Mouse (Mus musculus): ENCODE results near the gene Gm7138.
"Not testable (repeated sequence)": the region's sequence is repeated elsewhere in the genome, so short reads cannot be mapped to it uniquely, and the experiment has no call there.

Gene Gm7138

DNA sequence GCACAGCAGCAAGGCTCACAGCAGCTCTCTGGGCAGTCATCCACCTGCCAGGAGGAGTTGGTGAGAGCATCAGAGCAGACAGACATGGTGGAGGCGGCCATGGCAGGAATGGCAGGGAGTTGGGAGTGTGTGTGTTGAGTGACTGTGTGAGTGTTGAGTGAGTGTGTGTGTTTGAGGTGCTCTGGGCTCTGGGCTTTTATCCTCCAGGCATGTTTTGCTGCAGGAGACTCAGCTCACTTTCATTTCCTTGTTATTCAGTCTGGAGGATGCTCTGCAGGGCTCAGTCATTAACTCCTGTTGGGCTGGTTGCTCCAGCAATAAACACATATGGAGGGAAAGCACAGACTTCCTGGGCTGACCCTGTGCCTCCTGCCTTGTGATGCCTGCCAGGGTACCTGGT is at the start of gene Gm7138:
Gm7138 (minus strand) TSS at position 101 of the 400 bp plus-strand sequence.
- not testable (repeated sequence) for DNase-seq (ENCODE audit: low spot score in 2 of 2)

DNA sequence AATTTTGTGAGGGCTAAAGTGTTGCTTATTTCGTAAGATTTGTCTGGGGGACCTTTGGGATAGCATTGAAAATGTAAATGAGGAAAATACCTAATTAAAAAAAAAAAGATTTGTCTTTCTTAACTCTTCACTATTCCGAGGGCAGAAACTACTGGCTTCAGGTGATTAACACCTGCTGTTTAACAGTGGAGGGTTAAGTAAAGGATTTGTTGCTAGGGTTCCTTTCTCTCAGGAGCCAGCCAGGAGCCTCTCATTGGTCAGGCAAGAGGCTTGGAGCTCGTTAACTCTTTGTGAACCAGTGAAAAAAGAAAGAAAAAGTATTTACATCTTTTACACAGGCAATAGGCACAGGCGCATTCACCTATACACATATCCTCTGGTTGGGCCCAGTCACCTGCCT is 42.5 kb upstream of the Gm7138 start:
- DNase-seq (ENCODE audit: low spot score in 2 of 2), result no peak

DNA sequence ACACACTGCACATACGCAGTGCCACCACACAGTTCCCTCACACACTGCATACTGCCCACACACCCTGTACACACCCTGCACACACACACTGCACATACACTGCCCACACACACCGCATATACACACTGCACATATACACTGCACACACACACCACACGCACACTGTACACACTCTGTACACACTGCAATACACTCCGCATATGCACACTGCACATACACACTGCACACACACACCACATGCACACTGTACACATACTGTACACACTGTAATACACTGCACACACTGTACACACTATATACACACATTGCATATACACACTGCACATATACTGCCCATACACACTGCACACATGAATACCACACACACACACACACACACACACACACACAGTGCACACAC is 41.8 kb upstream of the Gm7138 start:
- no peak for DNase-seq (ENCODE audit: low spot score in 2 of 2)

DNA sequence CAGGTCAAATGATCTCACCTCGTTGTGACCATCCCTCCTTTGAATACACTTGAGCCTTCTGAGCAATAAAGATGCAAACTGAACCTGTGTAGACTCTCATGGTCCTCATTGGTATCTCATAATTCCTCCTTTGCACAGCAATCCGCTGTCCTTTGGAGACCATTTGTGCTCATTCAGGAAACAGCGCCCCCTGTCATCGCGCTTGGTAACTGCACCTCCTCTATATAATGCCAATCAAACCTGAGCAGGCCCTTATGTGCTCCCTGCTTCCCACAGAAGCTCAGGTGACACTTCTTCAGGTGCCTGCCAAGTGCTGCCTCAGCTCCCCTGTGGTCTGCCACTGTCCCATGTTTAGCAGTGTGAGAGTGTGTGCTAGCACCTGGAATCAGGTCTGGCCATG is 38.8 kb upstream of the Gm7138 start:
- no peak for DNase-seq (ENCODE audit: low spot score in 2 of 2)

DNA sequence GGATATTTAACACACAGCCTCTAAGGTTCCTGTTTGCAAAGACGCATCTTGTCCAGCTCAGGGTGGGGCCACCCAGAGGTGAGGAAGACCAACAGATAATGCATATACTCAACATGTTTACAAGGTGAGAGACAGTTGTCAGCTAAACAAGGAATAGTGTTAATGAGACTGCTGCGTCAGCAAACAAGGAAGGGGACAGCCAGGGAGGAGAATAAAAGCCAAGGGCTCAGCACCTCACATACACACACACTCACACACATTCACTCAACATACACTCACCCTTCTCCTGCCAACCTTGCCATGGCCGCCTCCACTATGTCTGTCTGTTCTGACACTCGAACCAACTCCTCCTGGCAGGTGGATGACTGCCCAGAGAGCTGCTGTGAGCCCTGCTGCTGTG is 37.6 kb upstream of the Gm7138 start, which contains the start of gene Gm2696:
Gm2696 (plus strand) TSS at position 301 of the 400 bp plus-strand sequence.
- DNase-seq (ENCODE audit: low spot score in 2 of 2), result no peak

DNA sequence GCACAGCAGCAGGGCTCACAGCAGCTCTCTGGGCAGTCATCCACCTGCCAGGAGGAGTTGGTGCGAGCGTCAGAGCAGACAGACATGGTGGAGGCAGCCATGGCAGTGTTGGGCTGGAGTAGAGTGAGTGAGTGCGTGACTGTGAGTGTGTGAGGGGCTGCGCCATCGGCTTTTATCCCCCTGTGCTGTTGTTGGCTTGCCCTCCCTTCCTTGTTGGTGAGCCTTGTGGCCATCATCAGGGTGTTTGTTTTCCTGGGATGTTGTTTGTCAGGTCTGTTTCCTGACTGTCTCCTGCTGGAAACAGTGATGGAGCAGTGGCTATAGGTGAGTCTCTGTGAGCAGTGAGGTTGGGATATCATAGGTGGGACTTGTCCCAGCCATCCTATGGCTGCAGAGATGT is 35.0 kb upstream of the Gm7138 start, which contains the start of gene Gm9507:
Gm9507 (minus strand) TSS at position 101 of the 400 bp plus-strand sequence.
- DNase-seq (ENCODE audit: low spot score in 2 of 2), result no peak

DNA sequence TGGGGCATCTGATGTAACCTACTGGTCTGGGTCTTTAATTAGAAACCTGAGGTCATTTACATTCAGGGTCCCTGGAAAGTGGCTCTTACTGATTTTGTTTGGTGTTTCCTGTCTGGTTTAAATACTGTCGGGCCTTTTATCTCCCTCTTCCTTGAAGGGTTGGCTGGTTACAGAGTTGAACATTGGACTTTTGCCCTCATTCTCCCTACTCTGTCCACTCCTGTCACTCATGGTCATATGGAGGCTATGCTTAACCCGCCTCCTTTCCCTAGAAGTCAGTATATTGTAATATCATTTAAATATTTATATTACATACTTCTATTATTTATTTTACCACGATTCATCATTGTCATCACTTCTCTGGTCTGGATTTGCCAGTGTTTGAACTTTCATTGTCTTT is 27.4 kb upstream of the Gm7138 start:
- no peak for DNase-seq (ENCODE audit: low spot score in 2 of 2)

DNA sequence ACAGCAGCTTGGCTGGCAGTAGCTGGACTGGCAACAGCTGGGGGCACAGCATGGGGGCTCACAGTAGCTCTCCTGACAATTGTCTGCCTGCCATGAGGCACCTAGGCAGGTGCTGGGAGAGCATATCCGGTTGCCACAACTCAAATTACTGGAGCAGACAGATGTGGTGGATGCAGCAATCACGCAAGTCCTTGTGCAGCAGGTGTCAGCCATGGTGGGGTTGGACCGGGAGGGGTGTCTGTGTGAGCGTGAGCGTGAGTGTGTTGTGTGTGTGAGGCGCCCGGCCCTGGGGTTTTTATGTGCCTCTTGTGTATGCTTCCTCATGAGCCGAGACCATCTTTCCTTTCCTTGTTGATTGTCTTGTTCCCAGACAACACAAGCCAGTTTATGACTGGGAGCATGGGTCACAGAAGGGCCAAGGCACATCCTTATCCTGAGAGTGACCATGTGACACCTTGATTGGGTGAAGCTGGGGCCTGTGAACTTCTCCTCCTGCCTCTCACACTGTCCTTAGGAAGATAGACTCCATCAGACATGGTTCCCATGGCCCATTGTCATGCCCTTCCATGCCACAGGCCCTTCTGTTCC is 22.3 kb upstream of the Gm7138 start, which contains the start of gene Gm19668:
Gm19668 (minus strand) TSS at position 213 of the 588 bp plus-strand sequence.
- DNase-seq (ENCODE audit: low spot score in 2 of 2), result no peak

DNA sequence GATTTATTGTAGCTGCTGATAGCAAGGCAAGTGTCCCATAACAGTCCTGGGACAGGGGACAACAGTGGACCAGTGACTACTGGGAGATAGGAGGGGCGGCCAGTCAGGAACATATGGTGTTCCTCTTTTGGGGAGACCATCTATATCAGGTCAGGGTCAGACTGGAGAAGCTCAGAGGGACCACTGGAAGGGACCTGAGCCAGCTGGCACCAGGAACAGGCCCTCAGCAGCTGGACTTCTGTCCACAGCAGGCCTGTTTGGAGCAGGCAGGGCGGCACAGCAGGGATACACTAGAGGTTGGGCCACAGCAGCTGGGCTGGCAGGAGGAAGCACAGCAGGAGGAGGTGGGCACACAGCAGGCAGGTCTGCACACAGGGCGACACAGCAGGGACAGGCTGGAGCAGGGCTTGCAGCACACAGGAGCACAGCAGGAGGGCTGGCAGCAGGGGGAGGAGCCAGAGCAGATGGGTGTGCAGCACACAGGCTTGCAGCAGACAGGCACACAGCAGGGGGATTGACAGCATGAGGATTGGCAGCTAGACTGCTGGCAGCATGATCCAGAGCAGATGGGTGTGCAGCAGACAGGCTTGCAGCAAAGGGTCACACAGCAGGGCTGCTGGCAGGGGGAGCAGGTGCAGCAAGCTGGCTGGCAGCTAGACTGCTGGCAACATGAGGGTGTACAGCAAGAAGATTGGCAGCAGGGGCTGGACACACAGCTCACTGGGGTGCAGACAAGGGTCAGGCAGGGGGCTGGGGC is 21.6 kb upstream of the Gm7138 start:
- DNase-seq (ENCODE audit: low spot score in 2 of 2), result not testable (repeated sequence)

DNA sequence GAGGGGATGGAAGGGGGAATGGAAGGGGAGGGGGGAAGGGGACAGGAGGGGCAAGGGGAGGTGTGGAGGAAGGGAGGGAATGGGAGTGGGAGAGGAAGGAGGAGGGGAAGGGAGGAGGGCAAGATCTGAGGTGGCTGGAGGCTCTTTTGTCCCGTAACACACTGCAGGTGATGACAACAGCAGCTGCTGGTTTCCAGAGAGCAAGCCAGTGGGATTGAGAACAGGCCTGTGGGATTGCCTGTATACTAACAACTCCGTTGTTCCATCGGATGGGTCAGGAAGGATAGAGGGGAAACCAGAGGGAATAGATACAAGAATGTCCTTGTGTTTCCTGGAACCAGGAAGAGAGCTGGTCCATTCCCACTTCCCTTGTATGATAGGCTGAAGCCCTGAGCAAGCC is 20.9 kb upstream of the Gm7138 start:
- no peak for DNase-seq (ENCODE audit: low spot score in 2 of 2)

DNA sequence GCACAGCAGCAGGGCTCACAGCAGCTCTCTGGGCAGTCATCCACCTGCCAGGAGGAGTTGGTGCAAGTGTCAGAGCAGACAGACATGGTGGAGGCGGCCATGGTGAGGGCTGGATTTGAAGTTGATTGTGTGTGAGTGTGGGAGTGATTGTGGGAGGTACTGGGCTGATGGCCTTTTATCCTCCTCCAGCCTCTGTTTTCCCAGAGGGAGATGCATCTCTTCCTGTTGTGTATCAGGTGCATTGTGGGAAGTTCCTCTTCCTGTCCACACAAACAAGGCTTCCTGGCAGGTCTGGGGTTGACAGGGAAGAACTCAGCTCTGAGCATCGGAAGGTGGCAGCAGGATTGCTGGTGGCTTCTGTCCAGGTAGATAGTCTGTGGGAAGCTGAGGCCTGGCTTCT is 18.2 kb upstream of the Gm7138 start, which contains the start of gene Gm9639:
Gm9639 (minus strand) TSS at position 101 of the 400 bp plus-strand sequence.
- DNase-seq (ENCODE audit: low spot score in 2 of 2), result no peak

DNA sequence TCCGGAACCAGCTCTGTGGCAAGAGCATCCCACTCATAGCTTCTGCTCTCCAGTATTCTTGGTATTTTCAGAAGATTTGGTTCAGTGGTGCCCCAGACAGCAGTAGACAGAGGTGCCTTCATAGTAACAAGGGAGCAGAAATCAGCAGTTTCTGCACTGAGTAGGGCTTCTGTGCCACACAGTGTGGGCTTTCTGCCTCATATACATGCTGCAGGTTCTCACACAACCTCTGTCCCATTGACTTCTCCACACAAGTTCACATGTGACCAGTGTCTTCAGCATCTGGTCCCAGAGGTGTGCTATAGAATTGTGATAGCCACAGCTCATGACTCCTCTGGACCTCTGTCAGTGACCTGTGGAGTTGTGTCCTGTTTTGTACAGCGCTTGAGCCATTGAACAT is 11.9 kb upstream of the Gm7138 start:
- no peak for DNase-seq (ENCODE audit: low spot score in 2 of 2)

DNA sequence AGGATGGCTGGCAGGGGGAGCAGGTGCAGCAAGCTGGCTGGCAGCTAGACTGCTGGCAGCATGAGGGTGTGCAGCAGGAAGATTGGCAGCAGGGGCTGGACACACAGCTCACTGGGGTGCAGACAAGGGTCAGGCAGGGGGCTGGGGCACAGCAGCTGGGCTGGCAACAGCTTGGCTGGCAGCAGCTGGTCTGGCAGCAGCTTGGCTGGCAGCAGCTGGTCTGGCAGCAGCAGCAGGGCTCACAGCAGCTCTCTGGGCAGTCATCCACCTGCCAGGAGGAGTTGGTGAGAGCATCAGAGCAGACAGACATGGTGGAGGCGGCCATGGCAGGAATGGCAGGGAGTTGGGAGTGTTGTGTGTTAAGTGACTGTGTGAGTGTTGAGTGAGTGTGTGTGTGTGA is 11.1 kb upstream of the Gm7138 start, which contains the start of gene Gm7137:
Gm7137 (minus strand) TSS at position 325 of the 400 bp plus-strand sequence.
- DNase-seq (ENCODE audit: low spot score in 2 of 2), result not testable (repeated sequence)

DNA sequence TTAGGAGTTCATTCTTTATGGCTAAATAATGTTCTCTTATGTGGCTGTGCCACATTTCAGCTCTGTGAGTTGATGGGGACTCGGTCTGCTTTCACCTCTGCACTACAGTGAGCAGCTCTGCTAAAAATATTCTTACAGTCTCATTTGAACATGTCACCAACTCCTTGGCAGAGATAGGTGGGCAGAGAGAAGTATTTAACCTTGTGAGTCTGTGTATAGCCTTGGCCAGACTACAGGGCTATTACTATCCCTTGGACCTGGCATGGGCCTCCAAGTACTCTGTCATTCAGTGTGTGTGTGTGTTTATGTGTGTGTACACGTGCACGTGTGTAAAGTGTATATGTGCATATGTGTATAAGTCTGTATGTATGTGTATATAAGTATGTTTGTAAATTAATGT is 6.7 kb upstream of the Gm7138 start:
- DNase-seq (ENCODE audit: low spot score in 2 of 2), result not testable (repeated sequence)

DNA sequence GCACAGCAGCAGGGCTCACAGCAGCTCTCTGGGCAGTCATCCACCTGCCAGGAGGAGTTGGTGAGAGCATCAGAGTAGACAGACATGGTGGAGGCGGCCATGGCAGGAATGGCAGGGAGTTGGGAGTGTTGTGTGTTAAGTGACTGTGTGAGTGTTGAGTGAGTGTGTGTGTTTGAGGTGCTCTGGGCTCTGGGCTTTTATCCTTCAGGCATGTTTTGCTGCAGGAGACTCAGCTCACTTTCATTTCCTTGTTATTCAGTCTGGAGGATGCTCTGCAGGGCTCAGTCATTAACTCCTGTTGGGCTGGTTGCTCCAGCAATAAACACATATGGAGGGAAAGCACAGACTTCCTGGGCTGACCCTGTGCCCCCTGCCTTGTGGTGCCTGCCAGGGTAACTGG is 5.7 kb upstream of the Gm7138 start, which contains the start of gene Gm3250:
Gm3250 (minus strand) TSS at position 101 of the 400 bp plus-strand sequence.
- DNase-seq (ENCODE audit: low spot score in 2 of 2), result not testable (repeated sequence)

DNA sequence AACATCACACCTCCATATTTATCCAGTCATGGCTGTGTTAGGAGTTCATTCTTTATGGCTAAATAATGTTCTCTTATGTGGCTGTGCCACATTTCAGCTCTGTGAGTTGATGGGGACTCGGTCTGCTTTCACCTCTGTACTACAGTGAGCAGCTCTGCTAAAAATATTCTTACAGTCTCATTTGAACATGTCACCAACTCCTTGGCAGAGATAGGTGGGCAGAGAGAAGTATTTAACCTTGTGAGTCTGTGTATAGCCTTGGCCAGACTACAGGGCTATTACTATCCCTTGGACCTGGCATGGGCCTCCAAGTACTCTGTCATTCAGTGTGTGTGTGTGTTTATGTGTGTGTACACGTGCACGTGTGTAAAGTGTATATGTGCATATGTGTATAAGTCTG is 4.6 kb downstream of the Gm7138 start:
- DNase-seq (ENCODE audit: low spot score in 2 of 2), result not testable (repeated sequence)

DNA sequence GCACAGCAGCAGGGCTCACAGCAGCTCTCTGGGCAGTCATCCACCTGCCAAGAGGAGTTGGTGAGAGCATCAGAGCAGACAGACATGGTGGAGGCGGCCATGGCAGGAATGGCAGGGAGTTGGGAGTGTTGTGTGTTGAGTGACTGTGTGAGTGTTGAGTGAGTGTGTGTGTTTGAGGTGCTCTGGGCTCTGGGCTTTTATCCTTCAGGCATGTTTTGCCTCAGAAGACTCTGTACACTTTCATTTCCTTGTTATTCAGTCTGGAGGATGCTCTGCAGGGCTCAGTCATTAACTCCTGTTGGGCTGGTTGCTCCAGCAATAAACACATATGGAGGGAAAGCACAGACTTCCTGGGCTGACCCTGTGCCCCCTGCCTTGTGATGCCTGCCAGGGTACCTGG is 5.5 kb downstream of the Gm7138 start, which contains the start of gene Gm3238:
Gm3238 (minus strand) TSS at position 101 of the 400 bp plus-strand sequence.
- DNase-seq (ENCODE audit: low spot score in 2 of 2), result not testable (repeated sequence)

DNA sequence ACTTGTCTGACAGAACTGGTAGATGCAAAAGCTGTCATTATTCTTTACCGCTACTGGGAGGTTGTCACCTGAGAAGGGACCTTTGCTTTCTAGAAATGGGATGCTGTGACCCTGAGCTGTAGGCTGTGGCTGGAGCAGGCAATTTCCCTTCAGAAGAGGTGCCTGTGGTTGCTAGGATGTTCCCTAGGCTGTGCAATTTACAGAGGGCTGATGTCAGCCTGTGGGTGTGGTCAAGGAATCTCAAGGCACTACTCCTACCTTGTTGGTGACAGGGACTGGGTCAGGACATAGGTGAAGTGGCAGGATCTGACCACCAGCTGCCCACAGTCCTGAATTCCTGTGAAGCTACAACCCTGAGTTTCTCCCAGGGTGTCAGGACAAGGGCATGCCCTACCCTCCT is 7.0 kb downstream of the Gm7138 start:
- no peak for DNase-seq (ENCODE audit: low spot score in 2 of 2)

DNA sequence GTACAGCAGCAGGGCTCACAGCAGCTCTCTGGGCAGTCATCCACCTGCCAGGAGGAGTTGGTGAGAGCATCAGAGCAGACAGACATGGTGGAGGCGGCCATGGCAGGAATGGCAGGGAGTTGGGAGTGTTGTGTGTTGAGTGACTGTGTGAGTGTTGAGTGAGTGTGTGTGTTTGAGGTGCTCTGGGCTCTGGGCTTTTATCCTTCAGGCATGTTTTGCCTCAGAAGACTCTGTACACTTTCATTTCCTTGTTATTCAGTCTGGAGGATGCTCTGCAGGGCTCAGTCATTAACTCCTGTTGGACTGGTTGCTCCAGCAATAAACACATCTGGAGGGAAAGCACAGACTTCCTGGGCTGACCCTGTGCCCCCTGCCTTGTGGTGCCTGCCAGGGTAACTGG is 17.2 kb downstream of the Gm7138 start, which contains the start of gene Gm3233:
Gm3233 (minus strand) TSS at position 101 of the 400 bp plus-strand sequence.
- DNase-seq (ENCODE audit: low spot score in 2 of 2), result not testable (repeated sequence)

DNA sequence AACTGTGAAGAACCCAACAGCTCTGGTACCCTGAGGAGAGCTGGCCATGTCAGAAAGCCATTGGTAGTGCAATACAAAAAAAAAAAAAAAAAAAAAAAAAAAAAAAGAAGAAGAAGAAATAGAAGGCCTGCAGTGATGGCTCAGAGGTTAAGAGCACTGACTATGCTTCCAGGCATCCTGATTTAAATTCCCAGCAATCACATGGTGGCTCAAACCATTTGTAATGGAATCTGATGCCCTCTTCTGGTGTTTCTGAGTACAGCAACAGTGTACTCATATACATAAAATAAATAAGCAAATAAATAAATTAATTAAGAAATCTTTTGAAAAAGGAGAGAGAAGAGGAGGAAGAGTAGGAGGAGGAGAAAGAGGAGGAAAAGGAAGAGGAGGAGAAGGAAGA is 23.3 kb downstream of the Gm7138 start:
- no peak for DNase-seq (ENCODE audit: low spot score in 2 of 2)

DNA sequence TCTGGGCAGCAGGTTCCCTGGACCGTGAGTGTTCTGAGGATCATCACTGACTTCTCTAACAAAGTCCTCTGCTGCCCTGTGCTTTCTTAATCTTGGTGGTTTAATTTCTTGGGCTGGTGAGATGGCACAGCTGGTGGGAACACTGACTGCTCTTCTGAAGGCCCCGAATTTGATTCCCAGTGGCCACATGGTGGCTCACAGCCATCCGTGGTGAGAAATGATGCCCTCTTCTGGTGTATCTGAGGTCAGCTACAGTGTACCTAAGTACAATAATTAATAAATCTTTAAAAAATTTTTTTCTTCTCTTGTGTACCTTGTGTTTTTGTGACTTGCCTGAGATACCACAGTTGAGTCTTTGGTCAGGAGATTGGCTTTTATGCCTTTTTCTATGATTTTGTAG is 24.4 kb downstream of the Gm7138 start:
- DNase-seq (ENCODE audit: low spot score in 2 of 2), result not testable (repeated sequence)

DNA sequence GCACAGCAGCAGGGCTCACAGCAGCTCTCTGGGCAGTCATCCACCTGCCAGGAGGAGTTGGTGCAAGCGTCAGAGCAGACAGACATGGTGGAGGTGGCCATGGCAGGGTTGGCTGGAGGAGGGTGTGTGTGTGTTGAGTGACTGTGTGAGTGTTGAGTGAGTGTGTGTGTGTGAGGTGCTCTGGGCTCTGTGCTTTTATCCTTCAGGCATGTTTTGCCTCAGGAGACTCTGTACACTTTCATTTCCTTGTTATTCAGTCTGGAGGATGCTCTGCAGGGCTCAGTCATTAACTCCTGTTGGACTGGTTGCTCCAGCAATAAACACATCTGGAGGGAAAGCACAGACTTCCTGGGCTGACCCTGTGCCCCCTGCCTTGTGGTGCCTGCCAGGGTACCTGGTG is 25.5 kb downstream of the Gm7138 start, which contains the start of gene Gm9736:
Gm9736 (minus strand) TSS at position 101 of the 400 bp plus-strand sequence.
- not testable (repeated sequence) for DNase-seq (ENCODE audit: low spot score in 2 of 2)

Measured in frontal cortex, postnatal 10 days (tissue).